Comparison of ENCODE assay signal across 8 mouse cellular contexts in genomic region chr4:44065355-44066025, GRCm38 (mm10). TPM values are rescaled to one million over a fixed set of nuclear protein-coding genes. Genes with fewer than 3 reads are reported as not detected.
DNase-seq lines count a peak whose midpoint lies in the region; ATAC-seq and TF ChIP-seq lines count a peak whose summit lies in the region.

No protein-coding gene starts in this region.

- H3K9me3 ChIP-seq in heart, embryonic 11.5 days (replicated peaks; ENCODE audit: control insufficient read depth, low read length): no peaks in the 10 kb centered on the region
- H3K9me3 ChIP-seq in kidney, embryonic 15.5 days (replicated peaks): no peaks in the 10 kb centered on the region

- no peak overlapping the region for H3K4me3 ChIP-seq in C2C12 (ENCODE audit: insufficient read depth, poor library complexity, severe bottlenecking)
- no peak overlapping the region for H3K4me3 ChIP-seq in heart, embryonic 11.5 days (ENCODE audit: low read depth, low read length)
- 0 out of 2 replicates have a peak overlapping the region, but pooled peaks have one; percentile 0 for H3K4me3 ChIP-seq in kidney, embryonic 15.5 days (replicated peaks)

- H3K79me2 ChIP-seq in C2C12 (ENCODE audit: control insufficient read depth, insufficient read depth): peaks cover 14% of the 10 kb centered on the region

- H3ac ChIP-seq in C2C12 (ENCODE audit: control insufficient read depth, insufficient read length, low read depth): no peak overlapping the region

- no peak for TF ChIP-seq POLR2A in brain, embryonic 14.5 days (IDR thresholded peaks at IDR 0.05; ENCODE audit: borderline replicate concordance, extremely low read depth, insufficient read depth, insufficient read length, poor library complexity, severe bottlenecking)

- no peaks in the 10 kb centered on the region for H3K36me3 ChIP-seq in C2C12 (ENCODE audit: control insufficient read depth, insufficient read depth)
- peaks cover 3% of the 10 kb centered on the region; the same call in 1 of the 2 replicates for H3K36me3 ChIP-seq in heart, embryonic 11.5 days (ENCODE audit: control insufficient read depth, insufficient read depth, low read length)
- H3K36me3 ChIP-seq in kidney, embryonic 15.5 days: no peaks in the 10 kb centered on the region

- WGBS in heart, embryonic 11.5 days (ENCODE audit: insufficient replicate concordance): 28% methylated on average over 16 of the region's 16 CpGs
- 23% methylated on average over 16 of the region's 16 CpGs for WGBS in kidney, embryonic 15.5 days

- peak overlapping the region; percentile 47; the same call in 1 of the 2 replicates for H3K9ac ChIP-seq in heart, embryonic 11.5 days (ENCODE audit: low read depth, low read length)
- no peak overlapping the region for H3K9ac ChIP-seq in kidney, embryonic 15.5 days

- peaks cover 16% of the 10 kb centered on the region for H3K4me1 ChIP-seq in heart, embryonic 11.5 days (ENCODE audit: control insufficient read depth, insufficient read depth, low read length)
- H3K4me1 ChIP-seq in kidney, embryonic 15.5 days: peaks cover 16% of the 10 kb centered on the region; the same call in 1 of the 2 replicates

- H3K27ac ChIP-seq in heart, embryonic 11.5 days (ENCODE audit: low read depth, low read length): no peak overlapping the region
- peak overlapping the region; percentile 42; the same call in 1 of the 2 replicates for H3K27ac ChIP-seq in kidney, embryonic 15.5 days

- peak overlapping the region; percentile 45 for H3K4me2 ChIP-seq in heart, embryonic 11.5 days
- peak overlapping the region; percentile 48 for H3K4me2 ChIP-seq in kidney, embryonic 15.5 days

- peaks cover 4% of the 10 kb centered on the region for H3K79me3 ChIP-seq in C2C12 (ENCODE audit: low read depth)

- TF ChIP-seq CTCF in C2C12 (IDR thresholded peaks at IDR 0.05; ENCODE audit: control insufficient read depth, insufficient read depth, insufficient read length): peak; percentile 91
- TF ChIP-seq CTCF in brain, embryonic 14.5 days (IDR thresholded peaks at IDR 0.05; ENCODE audit: borderline replicate concordance, extremely low read depth, insufficient read depth, insufficient read length): peak; percentile 98

- DNase-seq in brain, embryonic 14.5 days (ENCODE audit: low read depth): peak; percentile 86
- peak; percentile 90 for DNase-seq in liver
- DNase-seq in spleen, postnatal 4 days (ENCODE audit: low spot score in 2 of 2): peak; percentile 91 to 97

- H3K27me3 ChIP-seq in C2C12 (ENCODE audit: control insufficient read depth, insufficient read depth, insufficient read length): no peaks in the 10 kb centered on the region
- H3K27me3 ChIP-seq in heart, embryonic 11.5 days (ENCODE audit: control insufficient read depth, insufficient read depth, low read length): no peaks in the 10 kb centered on the region
- H3K27me3 ChIP-seq in kidney, embryonic 15.5 days: no peaks in the 10 kb centered on the region

- peak; percentile 85 for ATAC-seq in erythroblast, adult 5-6 weeks (replicated peaks; ENCODE audit: low FRiP score, poor library complexity, severe bottlenecking)
- ATAC-seq in heart, embryonic 11.5 days (replicated peaks; ENCODE audit: insufficient number of reproducible peaks, low FRiP score, low TSS enrichment): 0 out of 2 replicates have a peak, but pooled peaks have one; percentile 54
- ATAC-seq in kidney, embryonic 15.5 days (replicated peaks; ENCODE audit: low FRiP score): peak; percentile 79
- ATAC-seq in monocyte, adult 5-6 weeks (replicated peaks; ENCODE audit: insufficient number of reproducible peaks, low FRiP score, low TSS enrichment, poor library complexity, severe bottlenecking): peak; percentile 95

TF ChIP-seq in C2C12, 6 proteins besides CTCF, POLR2A, EP300 and RAD21:
- TF ChIP-seq MYOD1 (IDR thresholded peaks at IDR 0.05; ENCODE audit: control insufficient read depth, insufficient read length, low read depth) (no peak), MAX (IDR thresholded peaks at IDR 0.05) (peak; percentile 77)

RNA-seq across cellular contexts. Expression of gene Gne, which starts 18.5 kb away (rescaled TPM):
- polyA plus RNA-seq in C2C12 (2012; fragmentation: generic; extraction: Trizol): 15.1 TPM
- 13.2 and 20.7 TPM in 2 replicates for polyA plus RNA-seq in brain, embryonic 14.5 days (2012; rRNA removed)
- total RNA-seq in erythroblast, adult 5-6 weeks (2015; ENCODE audit: low replicate concordance): 0.77 and 9.4 TPM in 2 replicates
- total RNA-seq in erythroblast, adult 5-6 weeks (2017; ENCODE audit: low replicate concordance): 6.6 and 8.6 TPM in 2 replicates
- polyA plus RNA-seq in heart, embryonic 11.5 days (2014; fragmentation: Nextera tagmentation; extraction: Ambion mirVana): 31.1 and 32.1 TPM in 2 replicates
- polyA plus RNA-seq in kidney, embryonic 15.5 days (2015; fragmentation: Nextera tagmentation; extraction: Ambion mirVana): 22.5 and 25.3 TPM in 2 replicates
- 12.7 to 24.4 TPM (median 19.1 TPM) in 3 replicates for total RNA-seq in monocyte, adult 5-6 weeks (2017)
